Mouse (Mus musculus) CH12.LX (cell line): ENCODE data around the gene Car10. TPM values are rescaled to one million over a fixed set of nuclear protein-coding genes. Genes with fewer than 3 reads are reported as not detected.

Experiments
- DNase-seq: peaks from one replicate; pipeline ENCODE4 v3.0.0-alpha.2; 2013; ENCODE audit errors: extremely low read depth
- H3K27ac ChIP-seq: 2 replicates; pipeline ENCODE4 v1.5.1; 2012; ENCODE audit warnings: low read depth, mild to moderate bottlenecking, control low read depth, moderate library complexity; ENCODE audit not compliant: insufficient read depth
- H3K27me3 ChIP-seq: replicated peaks from 2 replicates; pipeline ENCODE3; 2012; ENCODE audit warnings: inconsistent platforms
- H3K36me3 ChIP-seq, 2 experiments: replicated peaks in 1 of 2; 2 replicates each; pipeline versions ENCODE3 to v1.6.1; 2012; ENCODE audit warnings: inconsistent platforms in 1 of 2, low read length in 1 of 2, mild to moderate bottlenecking in 1 of 2, mixed read lengths in 1 of 2, moderate library complexity in 1 of 2; ENCODE audit not compliant: control insufficient read depth in 1 of 2, insufficient read depth in 1 of 2
- H3K4me1 ChIP-seq, 2 experiments: 2 replicates each; pipeline ENCODE4 v1.6.1; 2012; ENCODE audit warnings: inconsistent platforms in 1 of 2, moderate library complexity in 1 of 2; ENCODE audit not compliant: insufficient read depth in 2 of 2, control insufficient read depth in 1 of 2
- H3K4me2 ChIP-seq: 2 replicates; pipeline ENCODE4 v1.6.1; 2012; ENCODE audit warnings: low read depth, mild to moderate bottlenecking, control low read depth; ENCODE audit not compliant: poor library complexity, insufficient read depth, severe bottlenecking
- H3K4me3 ChIP-seq, 3 experiments: fragments of 150-350 bp in 1 of 3; sonication (generic) in 1 of 3; replicated peaks in 1 of 3; 2 replicates each; pipeline versions ENCODE3 to v1.5.1; 2011 to 2012; ENCODE audit warnings: low read depth in 2 of 3, low read length in 2 of 3, mild to moderate bottlenecking in 2 of 3, moderate library complexity in 2 of 3, control low read depth in 1 of 3, improper control_type of control experiment in 1 of 3, inconsistent platforms in 1 of 3, mixed read lengths in 1 of 3; ENCODE audit not compliant: poor library complexity in 1 of 3
- H3K79me2 ChIP-seq: replicated peaks from 2 replicates; pipeline ENCODE4 v1.6.1; 2012; ENCODE audit warnings: mild to moderate bottlenecking, moderate library complexity; ENCODE audit not compliant: control insufficient read depth, poor library complexity, insufficient read depth, severe bottlenecking; ENCODE audit errors: extremely low read depth
- H3K9ac ChIP-seq: 2 replicates; pipeline ENCODE4 v1.6.1; 2012; ENCODE audit warnings: low read depth, mild to moderate bottlenecking, control low read depth, moderate library complexity; ENCODE audit not compliant: insufficient read depth
- H3K9me3 ChIP-seq: replicated peaks from 2 replicates; pipeline ENCODE3; 2012; ENCODE audit warnings: low read length, inconsistent platforms, mixed read lengths
- CHD1 ChIP-seq: IDR thresholded peaks from 2 replicates; pipeline ENCODE4 v1.6.1; 2012; ENCODE audit warnings: low read depth, low read length, improper control_type of control experiment, inconsistent platforms
- CTCF ChIP-seq, 2 experiments: IDR thresholded peaks in 1 of 2; conservative IDR thresholded peaks in 1 of 2; 2 replicates each; pipeline ENCODE4 v1.5.1; 2011 to 2012; ENCODE audit warnings: low read depth in 2 of 2, low read length in 2 of 2, improper control_type of control experiment in 1 of 2, inconsistent platforms in 1 of 2, mild to moderate bottlenecking in 1 of 2, moderate library complexity in 1 of 2
- E2F4 ChIP-seq: IDR thresholded peaks from 2 replicates; pipeline ENCODE4 v1.6.1; 2011; ENCODE audit warnings: low read depth, low read length, improper control_type of control experiment; ENCODE audit not compliant: insufficient replicate concordance
- ETS1 ChIP-seq: conservative IDR thresholded peaks from 2 replicates; pipeline ENCODE4 v1.6.1; 2012; ENCODE audit warnings: low read depth, mild to moderate bottlenecking, inconsistent platforms, low read length, improper control_type of control experiment, moderate library complexity
- HCFC1 ChIP-seq: IDR thresholded peaks from 2 replicates; pipeline ENCODE4 v1.6.1; 2012; ENCODE audit warnings: low read depth, mild to moderate bottlenecking, inconsistent platforms, low read length, improper control_type of control experiment
- IRF4 ChIP-seq: IDR thresholded peaks from 2 replicates; pipeline ENCODE4 v1.6.1; 2014; ENCODE audit warnings: low read depth, mild to moderate bottlenecking, inconsistent platforms, low read length, improper control_type of control experiment
- MAFK ChIP-seq: IDR thresholded peaks from 2 replicates; pipeline ENCODE4 v1.6.1; 2011; ENCODE audit warnings: low read length, improper control_type of control experiment; ENCODE audit not compliant: insufficient replicate concordance
- MXI1 ChIP-seq: IDR thresholded peaks from 2 replicates; pipeline ENCODE4 v1.6.1; 2011; ENCODE audit warnings: mild to moderate bottlenecking, low read depth, low read length, improper control_type of control experiment
- MYC ChIP-seq: IDR thresholded peaks from 2 replicates; pipeline ENCODE4 v1.6.1; 2011; ENCODE audit warnings: low read depth, mild to moderate bottlenecking, improper control_type of control experiment, low read length
- PAX5 ChIP-seq: IDR thresholded peaks from 2 replicates; pipeline ENCODE4 v1.6.1; 2012; ENCODE audit warnings: low read length, inconsistent platforms, mixed read lengths
- POLR2A ChIP-seq: IDR thresholded peaks from 2 replicates; pipeline ENCODE4 v1.6.1; 2011; ENCODE audit warnings: low read depth, mild to moderate bottlenecking, improper control_type of control experiment, low read length
- RAD21 ChIP-seq: IDR thresholded peaks from 2 replicates; pipeline ENCODE4 v1.6.1; 2011; ENCODE audit warnings: low read depth, mild to moderate bottlenecking, low read length, improper control_type of control experiment, moderate library complexity
- SIN3A ChIP-seq: IDR thresholded peaks from 2 replicates; pipeline ENCODE4 v1.6.1; 2012; ENCODE audit warnings: low read length, improper control_type of control experiment, inconsistent platforms
- SMC3 ChIP-seq: IDR thresholded peaks from 2 replicates; pipeline ENCODE4 v1.6.1; 2011; ENCODE audit warnings: low read depth, low read length, improper control_type of control experiment
- TBP ChIP-seq: conservative IDR thresholded peaks from 2 replicates; pipeline ENCODE4 v1.6.1; 2011; ENCODE audit warnings: low read depth, low read length, improper control_type of control experiment
- UBTF ChIP-seq: IDR thresholded peaks from 2 replicates; pipeline ENCODE4 v1.6.1; 2012; ENCODE audit warnings: low read depth, mild to moderate bottlenecking, inconsistent platforms, low read length, improper control_type of control experiment, moderate library complexity
- USF1 ChIP-seq: IDR thresholded peaks from 2 replicates; pipeline ENCODE4 v1.6.1; 2014; ENCODE audit warnings: low read depth, mild to moderate bottlenecking, inconsistent platforms, low read length, improper control_type of control experiment
- USF2 ChIP-seq: conservative IDR thresholded peaks from 2 replicates; pipeline ENCODE4 v1.6.1; 2011; ENCODE audit warnings: low read depth, low read length, improper control_type of control experiment
- ZNF384 ChIP-seq: IDR thresholded peaks from 2 replicates; pipeline ENCODE4 v1.6.1; 2012; ENCODE audit warnings: low read depth, low read length, improper control_type of control experiment, inconsistent platforms
- dilution Hi-C: fragments of 300-500 bp; cut with MboI; formaldehyde crosslinking; loops from 2 replicates; pipeline ENCODE4 v1.14.3; 2020; ENCODE audit warnings: low sequenced_read_pairs; ENCODE audit not compliant: extremely low pct_unique_long_range_greater_than_20kb, extremely low pct_ligation_motif_present
- in situ Hi-C: fragments of 300-500 bp; cut with MboI; formaldehyde crosslinking; loops from 3 replicates; pipeline ENCODE4 v1.14.3; 2019; ENCODE audit warnings: low sequenced_read_pairs, low pct_ligation_motif_present, low pct_unique_long_range_greater_than_20kb, mixed read lengths
- polyA plus RNA-seq: library from polyadenylated mRNA; unstranded; fragments of >175 nt; gene quantifications from 2 replicates; pipeline ENCODE4 v1.2.1, GENCODE M21; 2012; ENCODE audit warnings: low read depth; ENCODE audit not compliant: insufficient read length
- total RNA-seq, 2 experiments: library from RNA; depleted of rRNA; stranded (reverse); fragments of 300-350 nt in 1 of 2; fragments of >200 nt in 1 of 2; gene quantifications; 2 replicates each; pipeline ENCODE4 v1.2.3; 2012 to 2014

Gene Car10
- total and polyA plus RNA-seq, 3 experiments: not detected

GRCm38 (mm10) chr11:93101106-93101505 is 3.3 kb downstream of the Car10 start:
- Histone ChIP-seq H3K27ac (no peak overlapping the region), H3K79me2 (no peaks in the 10 kb centered on the region), H3K4me3 (no peak overlapping the region), H3K9ac (no peak overlapping the region), H3K36me3 (no peaks in the 10 kb centered on the region), H3K9me3 (peaks cover 66% of the 10 kb centered on the region), H3K4me2 (no peak overlapping the region), H3K4me1 (no peaks in the 10 kb centered on the region), H3K27me3 (no peaks in the 10 kb centered on the region)
- dilution Hi-C loops (no loop called here), in situ Hi-C loops (no loop called here)
- TF ChIP-seq ETS1 (no peak), MXI1 (no peak), IRF4 (no peak), MYC (no peak), TBP (no peak), E2F4 (no peak), USF2 (no peak), UBTF (no peak), SMC3 (no peak), POLR2A (no peak), CTCF (conservative IDR thresholded peaks at IDR 0.05 in 1 of 2, IDR thresholded peaks at IDR 0.05 in 1 of 2; ENCODE audit: low read depth in 2 of 2, low read length in 2 of 2) (no peak), HCFC1 (no peak), SIN3A (no peak), CHD1 (no peak), USF1 (no peak), MAFK (no peak)
- no peak for DNase-seq

- no peaks in the 10 kb centered on the region for H3K36me3 ChIP-seq
- no peak overlapping the region for H3K27ac ChIP-seq
- H3K9me3 ChIP-seq: peaks cover 65% of the 10 kb centered on the region
- no peaks in the 10 kb centered on the region for H3K27me3 ChIP-seq
- H3K4me3 ChIP-seq: no peak overlapping the region
- no peak overlapping the region for H3K4me2 ChIP-seq
- no peak for TF ChIP-seq ZNF384
- TF ChIP-seq PAX5: no peak
- no peak for TF ChIP-seq RAD21
- in situ Hi-C loops: no loop called here
- H3K4me1 ChIP-seq: no peaks in the 10 kb centered on the region
- no peaks in the 10 kb centered on the region for H3K79me2 ChIP-seq
- no peak for DNase-seq
- no peak overlapping the region for H3K9ac ChIP-seq
- dilution Hi-C loops: no loop called here
Measured at GRCm38 (mm10) chr11:93102321-93102720, 4.5 kb downstream of the Car10 start.
